Mouse (Mus musculus) left cerebral cortex, adult 6 months (tissue): Measurements from ENCODE around the gene 1700023F06Rik. TPM values are rescaled to one million over a fixed set of nuclear protein-coding genes. Genes with fewer than 3 reads are reported as not detected.

Source experiments
- long read RNA-seq, 2 experiments: library from polyadenylated mRNA; unstranded; transcript quantifications; one replicate each; pipeline ENCODE4 v2.0.0; 2019 to 2020
- polyA plus RNA-seq: library from polyadenylated mRNA; unstranded; fragments of <200 nt; fragmentation: Nextera tagmentation; gene quantifications from 2 replicates; pipeline ENCODE4 v1.2.3, GENCODE M21; 2021

The 1700023F06Rik gene
- polyA plus RNA-seq = 2.6 and 2.7 TPM in 2 replicates
- long read RNA-seq, experiment 1, partial matches to known transcripts = 1 of 2 reads
- long read RNA-seq, experiment 1, other reads (novel, unspliced or antisense) = 1 of 2 reads
- long read RNA-seq, experiment 2, partial matches to known transcripts = 1 of 1 reads
- long read RNA-seq, experiment 2, other reads (novel, unspliced or antisense) = 0 of 1 reads

GRCm38 (mm10) chr11:103208458-103208857 is at the start of gene 1700023F06Rik:
1700023F06Rik (minus strand) TSS chr11:103208558.

GRCm38 (mm10) chr11:103217790-103218516 is 9.6 kb upstream of the 1700023F06Rik start, which contains the start of gene Spata32:
Spata32 (minus strand) TSS chr11:103218432.

GRCm38 (mm10) chr11:103170494-103171285 is 37.7 kb downstream of the 1700023F06Rik start, which contains the start of gene Fmnl1:
Fmnl1 (plus strand) TSS chr11:103171107.

Other genes starting within 250 kb of the 1700023F06Rik start
- 250 and 262 TPM in 2 replicates for gene Nmt1, start 180.4 kb downstream of the 1700023F06Rik start, polyA plus RNA-seq
- 16.0 and 42.8 TPM in 2 replicates for gene Dcakd, start 180.2 kb downstream of the 1700023F06Rik start, polyA plus RNA-seq
- gene Plcd3, start 106.9 kb downstream of the 1700023F06Rik start, polyA plus RNA-seq = 3.2 and 7.0 TPM in 2 replicates
- 47.7 and 48.6 TPM in 2 replicates for gene Acbd4, start 106.9 kb downstream of the 1700023F06Rik start, polyA plus RNA-seq
- gene Hexim1, start 92.3 kb downstream of the 1700023F06Rik start, polyA plus RNA-seq = 5.2 and 6.1 TPM in 2 replicates
- gene Hexim2, start 76.1 kb downstream of the 1700023F06Rik start, polyA plus RNA-seq = 5.2 and 7.2 TPM in 2 replicates
- gene Fmnl1, start 37.5 kb downstream of the 1700023F06Rik start, polyA plus RNA-seq = 13.8 and 37.2 TPM in 2 replicates
- gene Spata32, start 9.9 kb upstream of the 1700023F06Rik start, polyA plus RNA-seq = 0.33 and 0.49 TPM in 2 replicates
- gene Map3k14, start 58.9 kb upstream of the 1700023F06Rik start, polyA plus RNA-seq = 0.64 and 0.83 TPM in 2 replicates
- 4.9 and 8.6 TPM in 2 replicates for gene Arhgap27, start 155.1 kb upstream of the 1700023F06Rik start, polyA plus RNA-seq
- gene Plekhm1, start 204.1 kb upstream of the 1700023F06Rik start, polyA plus RNA-seq = 2.5 and 5.4 TPM in 2 replicates